Mouse (Mus musculus): Measurements from ENCODE around the gene Rsad2.
"Not testable (repeated sequence)": the region's sequence is repeated elsewhere in the genome, so short reads cannot be mapped to it uniquely, and the experiment has no call there.

Rsad2 gene

DNA sequence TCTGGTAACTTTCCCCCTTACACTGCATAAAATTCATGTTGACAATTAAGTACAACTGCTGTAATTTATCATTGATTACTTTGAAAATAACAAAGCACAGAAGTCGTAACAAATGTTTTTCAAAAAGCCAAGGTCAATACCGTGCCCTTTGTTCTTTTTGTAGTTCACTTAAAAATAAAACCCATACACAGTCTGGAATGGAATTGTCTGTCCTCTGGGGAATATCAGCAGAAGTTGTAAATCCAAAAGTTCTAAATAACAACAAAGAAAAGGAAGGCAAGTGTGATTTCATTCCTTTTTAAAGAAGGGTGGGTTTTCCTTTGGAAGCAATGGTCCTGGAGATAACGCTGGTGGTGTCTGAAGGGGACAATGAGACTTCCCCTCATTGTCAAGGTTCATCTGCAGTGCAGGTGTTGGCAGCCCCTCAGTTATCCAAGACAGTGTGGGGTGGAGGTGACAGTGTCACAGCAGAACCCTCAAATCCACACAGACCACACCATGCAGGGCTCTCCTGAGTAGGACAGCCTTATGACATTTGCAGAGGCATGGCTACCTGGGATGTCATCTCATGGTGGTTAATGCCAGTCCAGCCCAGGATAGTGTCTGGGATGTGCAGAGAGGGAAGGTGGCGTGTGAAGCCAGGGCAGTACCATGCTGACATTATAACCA, 9.7 kb downstream of the Rsad2 start:
- in situ Hi-C loops (cut with MboI, MseI), result no loop called here

DNA sequence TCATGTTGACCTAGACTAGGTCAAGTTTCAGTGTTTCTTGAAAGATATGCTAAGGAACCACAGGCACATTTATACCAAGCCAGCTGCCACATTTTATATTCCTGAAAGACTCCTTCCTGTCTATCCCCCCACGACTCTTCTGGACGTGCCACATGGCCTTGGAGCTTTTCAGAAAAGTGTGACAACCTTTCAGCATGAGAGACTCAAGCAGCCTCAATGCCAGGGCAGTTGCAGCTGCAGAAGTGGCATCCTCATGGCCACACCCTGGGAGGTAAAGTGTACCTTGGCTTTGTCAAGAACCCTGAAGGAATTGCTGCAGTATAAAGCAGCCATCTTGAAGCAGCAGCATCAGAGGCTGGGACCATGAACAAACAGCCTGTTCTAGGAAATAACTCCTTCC, 11.7 kb downstream of the Rsad2 start:
- in situ Hi-C loops (cut with MboI, MseI), result no loop called here

DNA sequence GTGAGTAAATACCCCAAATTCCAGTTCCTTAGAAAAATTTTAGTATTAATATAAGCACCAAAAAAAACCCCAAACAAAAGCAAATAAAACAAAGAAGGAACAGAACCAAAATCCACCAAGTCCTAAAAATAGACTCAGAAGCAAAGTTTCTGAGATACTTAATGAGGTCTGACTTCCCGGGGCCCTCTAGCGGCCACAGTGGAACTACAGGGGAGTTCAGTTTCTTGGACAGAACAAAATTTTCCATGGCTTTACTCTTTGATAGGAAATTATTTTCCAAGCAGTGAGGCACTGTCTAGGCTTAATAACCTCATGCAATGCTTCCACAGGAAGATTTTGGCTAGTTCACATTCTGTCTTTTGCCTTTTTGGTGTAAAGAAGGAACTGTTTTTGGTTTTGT, 12.2 kb downstream of the Rsad2 start:
- in situ Hi-C loops (cut with MboI, MseI), result no loop called here

DNA sequence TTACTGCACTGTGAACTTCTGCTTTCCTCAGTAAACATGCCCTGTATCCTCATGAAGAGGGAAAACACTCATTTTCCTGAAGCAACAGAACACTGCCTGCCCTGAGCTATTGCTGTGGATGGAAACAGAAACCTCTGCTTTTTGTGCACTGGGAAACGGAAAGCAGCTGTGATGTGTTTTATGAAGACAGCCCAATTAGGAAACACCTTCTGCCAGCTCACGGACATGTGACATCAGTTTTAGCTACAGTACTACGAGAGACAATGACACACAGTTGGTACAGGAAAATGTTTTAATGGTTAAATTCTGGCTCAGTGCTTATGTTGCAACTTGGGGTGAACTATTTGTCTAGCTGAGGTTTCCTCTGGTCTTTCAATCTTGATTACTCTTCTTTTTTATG, 16.9 kb downstream of the Rsad2 start:
- in situ Hi-C loops (cut with MboI, MseI), result no loop called here

DNA sequence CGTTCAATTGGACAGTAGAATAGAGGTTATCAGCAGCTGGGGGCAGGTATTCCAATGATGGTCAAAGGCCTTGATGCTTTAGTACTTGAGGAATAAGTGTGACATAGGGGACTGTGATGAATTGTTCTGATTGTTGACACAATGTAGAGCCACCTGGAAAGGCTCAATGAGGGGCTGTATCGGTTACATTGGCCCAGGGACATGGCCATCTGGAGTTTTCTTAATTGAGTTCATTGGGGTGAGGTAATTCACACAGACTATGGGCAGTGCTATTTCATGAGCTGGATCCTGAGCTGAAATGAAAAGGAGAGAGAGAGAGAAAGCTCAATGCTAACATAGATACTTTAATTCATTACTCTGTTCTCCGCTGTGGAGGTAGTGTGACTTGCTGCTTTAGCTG, 18.3 kb downstream of the Rsad2 start:
- in situ Hi-C loops (cut with MboI, MseI), result no loop called here

DNA sequence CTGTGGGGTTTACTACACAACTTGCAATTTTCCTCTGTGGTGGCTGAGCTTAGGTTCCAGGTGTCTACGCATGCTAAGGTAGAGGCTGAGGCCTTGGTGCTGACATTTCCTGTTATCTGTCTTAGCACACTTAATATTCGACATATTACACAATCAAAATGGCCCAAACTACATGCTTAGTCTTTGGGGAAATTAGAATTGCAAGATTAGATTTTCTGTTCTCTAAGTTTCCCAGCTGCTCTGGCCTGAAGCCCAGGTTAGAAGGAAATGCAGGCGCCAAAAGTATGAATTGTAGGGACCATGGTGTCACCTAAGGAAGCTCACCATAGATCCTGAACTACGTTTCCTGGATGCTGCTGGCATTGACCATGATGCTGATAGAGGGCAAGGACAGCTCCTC, 19.9 kb downstream of the Rsad2 start:
- in situ Hi-C loops (cut with MboI, MseI), result no loop called here

DNA sequence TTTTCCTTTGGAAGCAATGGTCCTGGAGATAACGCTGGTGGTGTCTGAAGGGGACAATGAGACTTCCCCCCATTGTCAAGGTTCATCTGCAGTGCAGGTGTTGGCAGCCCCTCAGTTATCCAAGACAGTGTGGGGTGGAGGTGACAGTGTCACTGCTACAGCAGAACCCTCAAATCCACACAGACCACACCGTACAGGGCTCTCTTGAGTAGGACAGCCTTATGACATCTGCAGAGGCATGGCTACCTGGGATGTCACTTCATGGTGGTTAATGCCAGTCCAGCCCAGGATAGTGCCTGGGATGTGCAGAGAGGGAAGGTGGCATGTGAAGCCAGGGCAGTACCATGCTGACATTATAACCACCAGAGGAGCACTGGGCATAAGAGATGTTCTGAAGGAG, 27.5 kb downstream of the Rsad2 start:
- in situ Hi-C loops (cut with MboI, MseI), result not testable (repeated sequence)

DNA sequence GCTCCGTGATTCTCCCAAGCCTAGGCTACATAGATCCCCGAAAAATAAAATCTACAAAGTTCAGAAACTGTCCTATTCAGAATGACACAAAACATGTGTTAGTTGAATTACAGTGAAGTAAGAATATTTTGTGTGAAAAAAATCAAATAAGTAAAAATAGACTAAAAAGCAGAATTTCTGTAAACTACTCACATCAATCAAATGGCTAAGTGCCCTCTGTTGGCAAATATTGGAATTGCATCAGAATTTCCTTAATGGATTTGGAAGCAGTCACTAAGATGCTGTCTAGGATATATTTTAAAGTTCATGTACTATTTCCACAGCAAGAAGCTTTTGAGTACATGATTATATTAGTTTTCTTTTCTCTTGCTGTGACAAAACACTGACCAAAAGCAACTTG, 31.4 kb downstream of the Rsad2 start:
- in situ Hi-C loops (cut with MboI, MseI), result no loop called here

DNA sequence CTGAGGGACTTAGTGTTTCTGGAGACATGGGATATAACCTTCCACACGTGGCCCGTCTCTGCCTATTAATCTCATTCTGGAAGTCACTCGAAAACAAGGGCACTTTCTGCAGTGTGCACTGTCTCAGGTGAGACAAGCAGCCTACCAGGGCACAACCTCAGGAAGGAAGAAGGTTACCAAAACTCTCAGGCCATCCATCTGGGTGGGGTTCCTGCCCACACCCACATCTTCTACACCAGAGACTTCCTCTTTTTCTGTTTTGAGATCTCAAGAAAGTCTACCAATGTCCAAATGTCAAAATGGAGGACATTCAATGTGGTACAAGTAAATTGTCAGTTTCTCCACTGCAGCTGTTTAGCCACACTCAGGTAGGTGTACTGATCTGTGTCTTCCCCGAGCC, 37.9 kb downstream of the Rsad2 start:
- in situ Hi-C loops (cut with MboI, MseI), result no loop called here

DNA sequence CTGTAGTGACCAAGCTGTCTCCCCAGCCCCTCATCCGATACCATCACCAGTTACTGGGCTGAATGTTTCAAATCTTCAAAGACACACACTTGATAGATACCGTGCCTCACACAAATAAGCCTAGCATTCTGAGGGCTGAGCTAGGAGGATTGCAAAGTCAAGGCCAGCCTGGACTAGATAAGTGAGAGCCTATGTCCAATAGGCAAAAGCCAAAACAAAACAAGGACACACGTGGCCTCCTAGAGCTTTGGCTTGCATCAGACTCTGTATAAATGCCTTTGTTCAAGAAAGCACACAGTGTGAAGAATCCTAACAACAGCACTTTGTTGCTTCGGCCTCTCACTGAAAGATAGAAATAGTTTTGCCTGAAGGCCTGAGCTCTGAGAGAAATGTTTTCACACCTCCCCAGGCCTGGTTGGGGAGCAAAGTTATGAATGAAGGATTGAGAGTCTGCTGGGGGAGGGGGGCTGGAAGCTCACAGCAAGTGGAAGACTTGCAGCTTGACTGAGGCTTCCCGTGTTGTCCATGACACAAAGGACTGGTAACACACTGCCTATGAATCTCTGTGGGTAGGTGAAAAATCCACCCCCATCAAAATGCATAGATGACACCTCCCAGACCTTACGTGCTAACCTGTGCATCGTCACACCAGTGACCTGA, 39.5 kb downstream of the Rsad2 start:
- in situ Hi-C loops (cut with MboI, MseI), result no loop called here

DNA sequence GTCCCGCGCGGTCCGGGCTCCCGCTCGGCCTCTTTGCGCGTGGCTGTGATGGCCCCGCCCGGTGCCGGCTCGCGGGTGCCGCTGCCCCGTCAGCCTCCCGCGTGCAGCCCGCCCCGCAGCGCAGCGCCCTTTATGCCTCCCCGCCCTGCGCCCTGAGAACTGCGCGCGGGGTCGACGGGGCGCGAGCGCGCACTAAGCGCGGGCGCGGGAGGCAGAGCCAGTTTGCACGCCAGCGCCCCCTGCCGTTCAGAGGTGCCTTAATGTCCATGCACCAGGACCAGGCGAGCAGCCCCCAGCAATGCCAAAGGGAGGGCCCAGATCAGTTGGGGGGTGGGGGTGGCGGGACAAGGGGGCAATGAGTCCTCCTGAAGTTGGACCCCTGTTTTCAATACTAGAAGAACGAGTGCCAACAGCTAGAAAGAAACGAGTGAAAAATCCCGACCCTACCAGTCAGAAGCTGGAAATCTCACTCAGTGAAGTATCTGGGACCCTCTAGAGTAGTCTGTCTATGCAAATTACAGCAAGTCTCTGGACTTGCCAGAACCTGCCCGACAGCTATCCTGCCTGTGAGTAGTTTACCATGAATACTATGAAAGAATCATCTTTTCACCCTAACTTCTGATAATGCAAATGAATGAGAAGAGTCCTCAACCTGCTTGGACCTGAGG, 41.0 kb downstream of the Rsad2 start, which contains the start of gene Rnf144a:
Rnf144a (minus strand) TSS at position 151 of the 668 bp plus-strand sequence.
- in situ Hi-C loops (cut with MboI, MseI), result no loop called here

DNA sequence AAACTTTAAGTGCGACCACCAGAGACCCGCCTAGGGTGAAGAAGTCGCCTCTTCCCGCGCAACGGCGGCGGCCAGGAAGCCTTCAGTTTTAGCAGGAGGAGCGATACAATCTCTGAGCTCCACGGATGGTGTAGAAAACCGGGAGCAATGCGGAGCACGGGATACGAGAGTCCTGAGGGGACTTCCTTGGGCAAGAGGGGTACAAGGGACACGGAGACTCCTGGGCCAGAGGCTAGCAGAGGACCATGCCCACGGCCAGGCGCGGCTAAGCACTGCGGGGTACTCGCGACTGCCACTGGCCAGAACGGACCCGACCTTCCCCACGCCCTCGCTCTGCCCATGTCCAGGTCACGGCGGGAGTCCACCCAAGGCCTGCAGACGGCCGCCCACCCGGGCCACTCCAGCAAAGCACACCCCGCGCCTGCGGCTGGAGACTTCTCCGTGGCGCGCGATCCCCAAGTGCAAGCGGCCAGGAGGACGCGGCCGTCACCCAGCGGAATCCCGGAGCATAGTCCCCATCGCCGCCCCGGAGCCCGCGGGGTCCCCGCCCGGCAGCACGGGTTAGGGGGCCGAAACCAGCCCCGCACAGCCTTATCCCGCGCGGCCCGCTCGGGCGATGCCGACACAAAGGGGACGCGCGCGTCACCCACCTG, 41.7 kb downstream of the Rsad2 start:
- in situ Hi-C loops (cut with MboI, MseI), result no loop called here

DNA sequence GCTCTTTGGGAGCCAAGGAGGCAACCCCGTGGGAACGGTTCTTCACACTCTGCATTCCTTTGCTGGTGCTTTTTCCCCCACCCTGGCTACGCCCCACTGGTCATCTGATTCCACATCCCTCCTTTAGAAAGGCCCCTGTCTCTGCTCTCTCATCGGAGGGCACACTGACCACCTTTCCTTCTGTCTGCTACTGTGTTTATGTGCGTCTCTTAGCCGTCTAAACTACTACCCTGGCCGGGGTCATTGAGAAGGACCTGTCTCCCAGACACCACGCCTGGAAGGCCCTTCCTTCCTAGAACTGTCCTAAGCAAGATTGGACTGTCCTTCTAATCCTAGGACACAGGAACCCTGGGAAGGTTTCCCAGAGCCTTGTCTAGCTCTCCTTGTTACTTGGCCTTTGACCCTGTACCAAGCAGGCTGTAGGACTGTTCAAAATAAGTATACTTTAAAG, 42.3 kb downstream of the Rsad2 start:
- in situ Hi-C loops (cut with MboI, MseI), result no loop called here

DNA sequence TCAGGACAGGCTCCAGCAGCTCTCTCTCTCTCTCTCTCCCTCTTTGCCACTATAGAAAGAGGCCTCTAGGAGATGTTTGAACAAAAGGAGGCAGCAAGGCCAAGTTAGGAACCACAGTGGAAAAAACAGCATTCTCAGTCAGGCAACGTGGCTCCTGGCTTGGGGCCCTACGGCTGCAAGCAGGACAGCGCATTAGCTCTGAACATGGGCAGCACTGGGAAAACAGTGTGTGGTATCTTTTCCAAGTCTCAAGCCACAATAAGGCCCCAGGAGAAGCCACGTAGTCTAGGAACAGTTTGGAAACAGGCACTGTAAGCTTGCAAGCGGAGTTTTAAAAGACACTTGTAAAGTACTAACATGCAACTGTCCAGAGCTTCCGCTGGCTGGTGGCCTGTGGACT, 43.5 kb downstream of the Rsad2 start:
- in situ Hi-C loops (cut with MboI, MseI), result no loop called here

DNA sequence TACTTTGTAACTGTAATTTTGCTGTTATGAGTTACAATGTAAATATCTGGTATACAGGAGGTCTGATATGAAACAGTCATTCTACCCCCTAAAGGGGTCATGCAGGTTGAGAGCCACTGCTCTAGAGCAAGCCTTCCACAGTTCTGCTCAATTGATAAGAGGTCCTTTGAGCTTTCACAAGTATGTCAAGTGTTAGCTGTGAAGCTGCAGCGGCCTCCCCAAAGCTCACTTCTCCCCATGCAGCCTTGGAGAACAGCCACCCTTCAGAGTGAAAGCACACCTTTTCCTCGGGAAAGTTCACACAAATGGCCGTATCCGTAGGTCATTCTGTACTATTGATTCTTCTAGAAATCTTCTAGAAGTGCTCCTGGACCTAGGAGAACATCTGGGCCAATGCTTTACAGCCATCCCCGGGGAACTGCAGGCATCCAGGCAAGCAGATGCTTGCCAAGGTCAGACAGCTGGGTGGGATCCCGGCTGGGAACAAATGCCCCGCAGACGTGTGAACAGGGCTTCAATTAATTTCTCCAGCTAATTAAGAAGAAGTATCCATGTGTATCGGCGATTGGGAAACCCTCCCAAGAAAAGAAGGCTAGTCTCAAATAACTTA, 44.3 kb downstream of the Rsad2 start:
- in situ Hi-C loops (cut with MboI, MseI), result no loop called here

DNA sequence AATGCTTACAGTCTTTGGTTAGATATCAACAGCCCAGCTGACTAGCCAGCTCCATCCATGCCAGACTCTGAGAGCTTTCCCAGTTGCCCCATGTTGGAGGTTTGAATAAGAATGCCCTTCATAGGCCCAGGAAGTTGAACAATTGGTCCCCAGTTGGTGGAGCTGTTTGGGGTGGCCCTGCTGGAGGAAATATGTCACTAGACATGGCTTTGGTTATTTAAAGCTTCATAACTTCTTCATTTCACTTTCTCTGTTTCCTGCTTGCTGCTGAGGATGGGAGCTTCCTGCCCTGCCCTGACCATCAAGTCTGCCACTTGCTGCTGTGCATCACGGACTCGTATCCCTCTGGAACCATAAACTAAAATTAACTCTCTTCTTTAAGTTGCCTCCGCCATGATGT, 45.8 kb downstream of the Rsad2 start:
- in situ Hi-C loops (cut with MboI, MseI), result no loop called here

DNA sequence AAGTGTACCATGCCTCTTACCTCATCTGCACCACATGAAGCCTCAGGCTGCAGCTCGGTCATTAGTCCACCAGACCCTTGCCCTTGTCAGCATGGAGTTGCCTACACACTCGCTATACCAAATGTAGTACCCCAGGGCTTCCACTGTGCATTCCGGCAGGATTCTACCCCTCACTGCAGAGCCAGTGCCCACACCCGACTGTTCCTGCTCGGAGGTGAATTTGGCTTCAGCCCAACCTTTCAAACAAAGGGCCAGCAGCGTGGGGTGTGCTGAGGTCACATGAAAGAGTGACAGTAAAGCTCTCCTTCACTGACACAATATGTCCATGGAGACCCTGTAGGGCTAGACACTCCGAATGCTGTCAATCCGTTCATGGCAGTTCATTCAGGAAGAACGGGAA, 47.5 kb downstream of the Rsad2 start:
- in situ Hi-C loops (cut with MboI, MseI), result no loop called here

DNA sequence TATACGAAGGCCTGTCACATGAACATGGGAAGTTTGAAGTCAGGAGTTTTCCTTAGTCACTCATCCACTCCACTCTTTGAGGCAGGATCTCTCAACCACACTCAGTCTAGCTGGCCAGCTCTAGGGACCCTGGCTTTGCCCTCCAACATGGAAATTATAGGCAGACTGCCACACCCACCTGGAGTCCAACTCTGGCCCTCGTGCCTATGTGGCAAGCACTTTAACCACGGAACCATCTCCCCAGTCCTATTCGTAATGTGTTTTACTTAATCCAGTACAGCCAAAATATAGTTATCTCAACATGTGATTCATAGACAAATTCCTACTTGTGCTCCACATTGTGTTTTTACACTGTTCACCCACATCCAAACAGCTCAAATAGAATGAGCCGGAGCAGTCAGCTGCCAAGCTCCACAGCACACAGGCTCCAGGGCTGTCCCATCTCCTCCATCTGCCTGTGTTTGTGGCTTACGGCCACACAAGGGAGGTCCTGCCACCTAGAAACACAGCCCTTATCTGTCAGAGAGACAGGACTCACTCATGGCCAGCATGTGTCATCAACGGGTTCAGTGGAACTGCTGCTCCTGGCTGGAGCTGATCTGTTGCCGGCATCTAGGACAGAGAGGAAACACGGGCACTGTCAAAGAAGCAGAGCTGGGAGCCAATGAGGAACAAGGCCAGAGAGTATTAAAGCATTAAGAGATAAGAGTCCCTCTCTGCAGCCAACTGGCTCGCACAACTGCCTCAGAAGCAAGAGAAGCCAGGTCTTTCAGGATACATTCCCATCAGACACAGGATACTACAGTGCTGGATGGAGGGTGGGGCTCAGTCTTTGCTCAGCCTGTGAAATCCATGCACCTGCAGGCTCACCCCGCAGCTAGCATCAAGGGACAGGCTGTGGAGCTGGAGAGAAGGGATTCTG, 51.2 kb downstream of the Rsad2 start:
- in situ Hi-C loops (cut with MboI, MseI), result no loop called here

DNA sequence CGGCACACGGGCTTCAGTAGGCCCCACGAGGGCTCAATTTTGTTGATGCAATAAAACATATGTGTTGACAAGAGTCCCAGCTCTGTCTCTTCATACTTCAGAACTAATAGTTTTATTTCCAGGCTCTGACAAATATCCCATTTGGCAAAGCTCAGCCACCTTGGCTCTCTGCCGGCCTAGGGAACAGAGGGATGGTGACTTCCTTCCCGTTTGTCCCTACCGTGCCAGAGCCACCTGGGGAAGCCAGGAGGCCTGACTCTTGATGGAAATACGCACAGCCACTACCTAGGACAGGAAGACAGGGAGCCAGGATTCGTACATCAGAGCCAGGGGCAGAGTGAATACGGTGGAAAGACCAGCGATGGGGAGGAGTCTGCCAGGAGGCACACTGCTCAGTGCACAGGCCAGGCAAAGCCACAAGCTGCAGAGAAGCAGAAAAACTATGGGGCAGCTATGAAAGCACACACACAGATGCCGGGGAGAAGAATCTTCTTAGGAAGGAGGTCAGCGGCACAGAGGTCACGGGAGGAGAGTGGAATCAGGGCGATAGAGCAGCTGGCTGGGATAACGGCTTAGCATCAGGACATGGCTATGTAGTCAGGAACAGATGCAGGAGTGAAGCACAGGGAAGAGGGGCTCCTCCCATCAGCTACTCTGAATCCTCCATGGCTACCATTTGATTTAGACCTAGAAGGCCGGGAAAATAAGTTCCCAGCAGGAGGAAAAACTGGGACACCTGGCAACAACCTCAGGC, 52.7 kb downstream of the Rsad2 start:
- in situ Hi-C loops (cut with MboI, MseI), result no loop called here
